Mouse (Mus musculus) left cerebral cortex, adult 2 months (tissue): ENCODE results near the gene Bud31. TPM values are rescaled to one million over a fixed set of nuclear protein-coding genes. Genes with fewer than 3 reads are reported as not detected.
A peak's percentile ranks its signal among the peaks of the same experiment; 100 is the strongest.
"Not testable (repeated sequence)": the region's sequence is repeated elsewhere in the genome, so short reads cannot be mapped to it uniquely, and the experiment has no call there.

Experiments used
- DNase-seq, 2 experiments: peaks; one replicate each; pipeline ENCODE4 v3.0.0; 2021 to 2022; ENCODE audit warnings: low spot score in 2 of 2, mixed read lengths in 1 of 2; ENCODE audit errors: extremely low spot score in 1 of 2
- H3K27ac ChIP-seq: fragments of 200-600 bp; 2 replicates; pipeline ENCODE4 v1.8.1; 2022
- H3K4me3 ChIP-seq: fragments of 200-600 bp; 2 replicates; pipeline ENCODE4 v1.8.1; 2022
- CTCF ChIP-seq: fragments of 200-600 bp; IDR thresholded peaks from 2 replicates; pipeline ENCODE4 v1.8.1; 2022; ENCODE audit warnings: antibody characterized with exemption, mild to moderate bottlenecking, moderate library complexity
- intact Hi-C: fragments of 180-260 bp; cut with DNase I; formaldehyde crosslinking; loops from one replicate; pipeline ENCODE4 v1.15.1; 2025
- total RNA-seq, 2 experiments: library from RNA; stranded (reverse); gene quantifications; 2 replicates each; pipeline ENCODE4 v1.2.3; 2021

Bud31 gene
- total RNA-seq, 2 experiments from 2014 or later = 69.4 to 69.6 TPM

GRCm38 (mm10) chr5:145130995-145131394, 9.2 kb upstream of the Bud31 start:
- intact Hi-C loops = no loop called here
- peak overlapping the region; percentile 89 for H3K27ac ChIP-seq
- TF ChIP-seq CTCF = no peak
- H3K4me3 ChIP-seq = no peak overlapping the region
- DNase-seq = no peak

- H3K4me3 ChIP-seq, DNase-seq, intact Hi-C loops, H3K27ac ChIP-seq: not testable (repeated sequence)
- TF ChIP-seq CTCF = peak; percentile 7
Observed at GRCm38 (mm10) chr5:145133275-145133674, 6.9 kb upstream of the Bud31 start.

- H3K4me3 ChIP-seq = peak overlapping the region; percentile 78
- TF ChIP-seq CTCF = no peak
- DNase-seq = no peak
- intact Hi-C loops = no loop called here
- no peak overlapping the region for H3K27ac ChIP-seq
Observed at GRCm38 (mm10) chr5:145138836-145139235, 1.3 kb upstream of the Bud31 start.

GRCm38 (mm10) chr5:145140611-145141010, 449 bp downstream of the Bud31 start:
- Histone ChIP-seq H3K4me3 (peak overlapping the region; percentile 78), H3K27ac (peak overlapping the region; percentile 100)
- no peak for TF ChIP-seq CTCF
- intact Hi-C loops = loop anchor here (2.0 kb wide), 1 partner anchor 26 kb away; the partner anchor contains the start of genes Cpsf4 and Ptcd1
- no peak for DNase-seq

- Histone ChIP-seq H3K4me3 (no peak overlapping the region), H3K27ac (no peak overlapping the region)
- no peak for TF ChIP-seq CTCF
- DNase-seq = no peak
- intact Hi-C loops = no loop called here
Observed at GRCm38 (mm10) chr5:145147748-145148147, 7.6 kb downstream of the Bud31 start.

GRCm38 (mm10) chr5:145149294-145149693, 9.1 kb downstream of the Bud31 start:
- intact Hi-C loops = no loop called here
- Histone ChIP-seq H3K27ac (no peak overlapping the region), H3K4me3 (no peak overlapping the region)
- TF ChIP-seq CTCF = no peak
- DNase-seq = no peak

GRCm38 (mm10) chr5:145152690-145153089, 12.5 kb downstream of the Bud31 start:
- DNase-seq = no peak
- Histone ChIP-seq H3K4me3 (no peak overlapping the region), H3K27ac (no peak overlapping the region)
- intact Hi-C loops = no loop called here
- no peak for TF ChIP-seq CTCF

- Histone ChIP-seq H3K27ac (no peak overlapping the region), H3K4me3 (no peak overlapping the region)
- intact Hi-C loops = no loop called here
- no peak for DNase-seq
- no peak for TF ChIP-seq CTCF
Observed at GRCm38 (mm10) chr5:145161361-145161760, 21.2 kb downstream of the Bud31 start.

GRCm38 (mm10) chr5:145164710-145165109, 24.5 kb downstream of the Bud31 start:
- H3K4me3 ChIP-seq = no peak overlapping the region
- intact Hi-C loops = no loop called here
- H3K27ac ChIP-seq = no peak overlapping the region
- no peak for TF ChIP-seq CTCF
- DNase-seq = no peak

- Histone ChIP-seq H3K27ac (no peak overlapping the region), H3K4me3 (no peak overlapping the region)
- TF ChIP-seq CTCF = no peak
- no peak for DNase-seq
- intact Hi-C loops = no loop called here
Observed at GRCm38 (mm10) chr5:145165184-145165583, 25.0 kb downstream of the Bud31 start.

GRCm38 (mm10) chr5:145166536-145167305, 26.6 kb downstream of the Bud31 start, which contains the start of the genes Ptcd1 and Cpsf4:
Gene Ptcd1, minus strand, starts transcription at chr5:145167108.
Gene Cpsf4, plus strand, starts transcription at chr5:145167213.
- Histone ChIP-seq H3K4me3 (peak within 1 kb of the TSS; percentile 67), H3K27ac (peak within 1 kb of the TSS; percentile 87)
- intact Hi-C loops = loop anchor here (1.0 to 2.0 kb wide), 3 partner anchors 25 to 38 kb away; partner anchors contain the start of genes Bud31, Pdap1 and Zkscan5
- DNase-seq = peak; percentile 98
- TF ChIP-seq CTCF = no peak; the same call in 1 of the 2 replicates

GRCm38 (mm10) chr5:145167306-145167661, 27.1 kb downstream of the Bud31 start:
- intact Hi-C loops = loop anchor here (1.0 to 2.0 kb wide), 3 partner anchors 24 to 37 kb away; partner anchors contain the start of genes Bud31, Pdap1 and Zkscan5
- no peak for DNase-seq
- Histone ChIP-seq H3K27ac (peak overlapping the region; percentile 85), H3K4me3 (peak overlapping the region; percentile 67)
- TF ChIP-seq CTCF = no peak
